Mouse (Mus musculus): Measurements from ENCODE around the gene Rfng.
"Not testable (repeated sequence)": the region's sequence is repeated elsewhere in the genome, so short reads cannot be mapped to it uniquely, and the experiment has no call there.

Rfng gene

GRCm38 (mm10) chr11:120773463-120774190, 10.4 kb downstream of the Rfng start:
- no peak for DNase-seq (ENCODE audit: low read depth)

- no peak for DNase-seq (ENCODE audit: low read depth)
Measured at GRCm38 (mm10) chr11:120772749-120773148, 11.3 kb downstream of the Rfng start.

GRCm38 (mm10) chr11:120768206-120768605, 15.8 kb downstream of the Rfng start:
- DNase-seq (ENCODE audit: low read depth) = no peak

- peak; percentile 29 for DNase-seq (ENCODE audit: low read depth)
Measured at GRCm38 (mm10) chr11:120767023-120767422, 17.0 kb downstream of the Rfng start.

GRCm38 (mm10) chr11:120763121-120763999, 20.6 kb downstream of the Rfng start:
- DNase-seq (ENCODE audit: low read depth) = not testable (repeated sequence)

- not testable (repeated sequence) for DNase-seq (ENCODE audit: low read depth)
Measured at GRCm38 (mm10) chr11:120762672-120763041, 21.4 kb downstream of the Rfng start, which contains the start of gene Hmga1b. Gene Hmga1b (plus strand): TSS chr11:120762794.

GRCm38 (mm10) chr11:120761811-120762671, 22.0 kb downstream of the Rfng start:
- no peak for DNase-seq (ENCODE audit: low read depth)

GRCm38 (mm10) chr11:120760236-120760635, 23.8 kb downstream of the Rfng start:
- no peak for DNase-seq (ENCODE audit: low read depth)

- no peak for DNase-seq (ENCODE audit: low read depth)
Measured at GRCm38 (mm10) chr11:120751606-120752005, 32.4 kb downstream of the Rfng start.

GRCm38 (mm10) chr11:120749430-120749829, 34.6 kb downstream of the Rfng start:
- DNase-seq (ENCODE audit: low read depth) = peak; percentile 70

- DNase-seq (ENCODE audit: low read depth) = no peak
Measured at GRCm38 (mm10) chr11:120747974-120748373, 36.0 kb downstream of the Rfng start.

- DNase-seq (ENCODE audit: low read depth) = no peak
Measured at GRCm38 (mm10) chr11:120744121-120744701, 39.8 kb downstream of the Rfng start.

- no peak for DNase-seq (ENCODE audit: low read depth)
Measured at GRCm38 (mm10) chr11:120740981-120741380, 43.0 kb downstream of the Rfng start.

GRCm38 (mm10) chr11:120736424-120736823, 47.6 kb downstream of the Rfng start:
- DNase-seq (ENCODE audit: low read depth) = no peak

GRCm38 (mm10) chr11:120733521-120733920, 50.5 kb downstream of the Rfng start:
- DNase-seq (ENCODE audit: low read depth) = no peak

- DNase-seq (ENCODE audit: low read depth) = no peak
Measured at GRCm38 (mm10) chr11:120731858-120732680, 51.9 kb downstream of the Rfng start, which contains the start of gene Cbr2. Gene Cbr2 (minus strand): TSS chr11:120732114.

- no peak for DNase-seq (ENCODE audit: low read depth)
Measured at GRCm38 (mm10) chr11:120731395-120731794, 52.6 kb downstream of the Rfng start.

Data from induced T-regulatory cell, adult 2 months (primary cell).